Mouse (Mus musculus) spleen, adult 2 months (tissue): ENCODE data around the gene Igfbp5.

ENCODE experiments used
- CTCF ChIP-seq: fragments of 200-500 bp; IDR thresholded peaks from 2 replicates; pipeline ENCODE4 v1.5.1; 2011; ENCODE audit warnings: mild to moderate bottlenecking, inconsistent platforms; ENCODE audit not compliant: insufficient read depth, insufficient read length, insufficient replicate concordance; ENCODE audit errors: extremely low read depth
- POLR2A ChIP-seq: fragments of 200-500 bp; IDR thresholded peaks from 2 replicates; pipeline ENCODE4 v1.6.1; 2011; ENCODE audit warnings: low read depth, low read length, inconsistent platforms

- TF ChIP-seq POLR2A (no peak), CTCF (no peak)
Measured at GRCm38 (mm10) chr1:72830485-72830884, 44.2 kb downstream of the Igfbp5 start.
